Mouse (Mus musculus): ENCODE measurements around the gene Tcl1b2.

- TF ChIP-seq CTCF (IDR thresholded peaks at IDR 0.05; ENCODE audit: control insufficient read depth, insufficient read depth, low read length) (no peak), POLR2A (IDR thresholded peaks at IDR 0.05; ENCODE audit: borderline replicate concordance, control insufficient read depth, low read depth, low read length) (no peak)
These were observed 18.2 kb upstream of the Tcl1b2 start for GRCm38 (mm10) chr12:105127607-105128006.
